Mouse (Mus musculus) megakaryocyte progenitor cell, adult 5-6 weeks (primary cell): Measurements from ENCODE around the gene Gm10717. TPM values are rescaled to one million over a fixed set of nuclear protein-coding genes. Genes with fewer than 3 reads are reported as not detected.
A peak's percentile ranks its signal among the peaks of the same experiment; 100 is the strongest.
"Not testable (repeated sequence)": the region's sequence is repeated elsewhere in the genome, so short reads cannot be mapped to it uniquely, and the experiment has no call there.

Source experiments
- ATAC-seq: replicated peaks from 2 replicates; pipeline ENCODE4 v1.8.0; 2016; ENCODE audit warnings: mild to moderate bottlenecking, moderate TSS enrichment, inconsistent platforms; ENCODE audit not compliant: poor library complexity
- total RNA-seq, 2 experiments: library from RNA; stranded (forward) in 1 of 2; stranded (reverse) in 1 of 2; fragments of 157-497, 149-512 nt in 1 of 2; fragments of 200-1000 nt in 1 of 2; gene quantifications; 2 replicates each; pipeline versions ENCODE4 v1.2.3 to v1.2.4; 2015 to 2017

Gene Gm10717
- total RNA-seq (2015) (not detected in 2 replicates), total RNA-seq (2017) (0.51 TPM in 1 of 2 replicates, not detected in the other)

DNA sequence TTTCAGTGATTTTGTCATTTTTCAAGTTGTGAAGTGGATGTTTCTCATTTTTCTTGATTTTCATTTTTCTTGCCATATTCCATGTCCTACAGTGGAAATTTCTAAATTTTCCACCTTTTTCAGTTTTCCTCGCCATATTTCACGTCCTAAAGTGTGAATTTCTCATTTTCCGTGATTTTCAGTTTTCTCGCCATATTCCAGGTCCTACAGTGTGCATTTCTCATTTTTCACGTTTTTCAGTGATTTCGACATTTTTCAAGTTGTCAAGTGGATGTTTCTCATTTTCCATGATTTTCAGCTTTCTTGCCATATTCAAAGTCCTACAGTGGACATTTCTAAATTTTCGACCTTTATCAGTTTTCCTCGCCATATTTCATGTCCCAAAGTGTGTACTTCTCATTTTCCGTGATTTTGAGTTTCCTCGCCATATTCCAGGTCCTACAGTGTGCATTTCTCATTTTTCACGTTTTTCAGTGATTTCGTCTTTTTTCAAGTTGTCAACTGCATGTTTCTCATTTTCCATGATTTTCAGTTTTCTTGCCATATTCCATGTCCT is at the start of gene Gm10717:
Gene Gm10717 (plus strand): TSS at position 506 of the 556 bp plus-strand sequence.
- not testable (repeated sequence) for ATAC-seq

DNA sequence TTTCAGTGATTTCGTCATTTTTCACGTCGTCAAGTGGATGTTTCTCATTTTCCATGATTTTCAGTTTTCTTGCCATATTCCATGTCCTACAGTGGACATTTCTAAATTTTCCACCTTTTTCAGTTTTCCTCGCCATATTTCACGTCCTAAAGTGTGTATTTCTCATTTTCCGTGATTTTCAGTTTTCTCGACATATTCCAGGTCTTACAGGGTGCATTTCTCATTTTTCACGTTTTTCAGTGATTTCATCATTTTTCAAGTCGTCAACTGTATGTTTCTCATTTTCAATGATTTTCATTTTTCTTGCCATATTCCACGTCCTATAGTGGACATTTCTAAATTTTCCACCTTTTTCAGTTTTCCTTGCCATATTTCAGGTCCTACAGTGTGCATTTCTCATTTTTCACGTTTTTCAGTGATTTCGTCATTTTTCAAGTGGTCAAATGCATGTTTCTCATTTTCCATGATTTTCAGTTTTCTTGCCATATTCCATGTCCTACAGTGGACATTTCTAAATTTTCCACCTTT is 24.7 kb upstream of the Gm10717 start, which contains the start of gene Gm10722:
Gene Gm10722 (plus strand): TSS at position 478 of the 528 bp plus-strand sequence.
- ATAC-seq: not testable (repeated sequence)

DNA sequence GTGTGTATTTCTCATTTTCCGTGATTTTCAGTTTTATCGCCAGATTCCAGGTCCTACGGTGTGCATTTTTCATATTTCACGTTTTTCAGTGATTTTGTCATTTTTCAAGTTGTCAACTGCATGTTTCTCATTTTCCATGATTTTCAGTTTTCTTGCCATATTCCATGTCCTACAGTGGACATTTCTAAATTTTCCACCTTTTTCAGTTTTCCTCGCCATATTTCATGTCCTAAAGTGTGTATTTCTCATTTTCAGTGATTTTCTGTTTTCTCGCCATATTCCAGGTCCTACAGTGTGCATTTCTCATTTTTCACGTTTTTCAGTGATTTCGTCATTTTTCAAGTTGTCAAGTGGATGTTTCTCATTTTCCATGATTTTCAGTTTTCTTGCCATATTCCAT is 24.2 kb upstream of the Gm10717 start:
- not testable (repeated sequence) for ATAC-seq

DNA sequence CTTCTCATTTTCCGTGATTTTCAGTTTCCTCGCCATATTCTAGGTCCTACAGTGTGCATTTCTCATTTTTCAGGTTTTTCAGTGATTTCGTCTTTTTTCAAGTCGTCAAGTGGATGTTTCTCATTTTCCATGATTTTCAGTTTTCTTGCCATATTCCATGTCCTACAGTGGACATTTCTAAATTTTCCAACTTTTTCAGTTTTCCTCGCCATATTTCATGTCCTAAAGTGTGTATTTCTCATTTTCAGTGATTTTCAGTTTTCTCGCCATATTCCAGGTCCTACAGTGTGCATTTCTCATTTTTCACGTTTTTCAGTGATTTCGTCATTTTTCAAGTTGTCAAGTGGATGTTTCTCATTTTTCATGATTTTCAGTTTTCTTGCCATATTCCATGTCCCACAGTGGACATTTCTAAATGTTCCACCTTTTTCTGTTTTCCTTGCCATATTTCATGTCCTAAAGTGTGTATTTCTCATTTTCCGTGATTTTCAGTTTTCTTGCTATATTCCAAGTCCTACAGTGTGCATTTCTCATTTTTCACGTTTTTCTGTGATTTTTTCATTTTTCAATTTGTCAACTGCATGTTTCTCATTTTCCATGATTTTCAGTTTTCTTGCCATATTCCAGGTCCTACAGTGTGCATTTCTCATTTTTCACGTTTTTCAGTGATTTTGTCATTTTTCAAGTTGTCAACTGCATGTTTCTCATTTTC is 23.1 kb upstream of the Gm10717 start:
- peak; percentile 37; the same call in 1 of the 2 replicates for ATAC-seq

DNA sequence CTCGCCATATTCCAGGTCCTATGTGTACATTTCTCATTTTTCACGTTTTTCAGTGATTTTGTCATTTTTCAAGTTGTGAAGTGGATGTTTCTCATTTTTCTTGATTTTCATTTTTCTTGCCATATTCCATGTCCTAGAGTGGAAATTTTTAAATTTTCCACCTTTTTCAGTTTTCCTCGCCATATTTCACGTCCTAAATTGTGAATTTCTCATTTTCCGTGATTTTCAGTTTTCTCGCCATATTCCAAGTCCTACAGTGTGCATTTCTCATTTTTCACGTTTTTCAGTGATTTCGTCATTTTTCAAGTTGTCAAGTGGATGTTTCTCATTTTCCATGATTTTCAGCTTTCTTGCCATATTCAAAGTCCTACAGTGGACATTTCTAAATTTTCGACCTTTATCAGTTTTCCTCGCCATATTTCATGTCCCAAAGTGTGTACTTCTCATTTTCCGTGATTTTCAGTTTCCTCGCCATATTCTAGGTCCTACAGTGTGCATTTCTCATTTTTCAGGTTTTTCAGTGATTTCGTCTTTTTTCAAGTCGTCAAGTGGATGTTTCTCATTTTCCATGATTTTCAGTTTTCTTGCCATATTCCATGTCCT is 22.3 kb upstream of the Gm10717 start, which contains the start of gene Gm11168:
Gene Gm11168 (plus strand): TSS at position 553 of the 603 bp plus-strand sequence.
- ATAC-seq: not testable (repeated sequence)

DNA sequence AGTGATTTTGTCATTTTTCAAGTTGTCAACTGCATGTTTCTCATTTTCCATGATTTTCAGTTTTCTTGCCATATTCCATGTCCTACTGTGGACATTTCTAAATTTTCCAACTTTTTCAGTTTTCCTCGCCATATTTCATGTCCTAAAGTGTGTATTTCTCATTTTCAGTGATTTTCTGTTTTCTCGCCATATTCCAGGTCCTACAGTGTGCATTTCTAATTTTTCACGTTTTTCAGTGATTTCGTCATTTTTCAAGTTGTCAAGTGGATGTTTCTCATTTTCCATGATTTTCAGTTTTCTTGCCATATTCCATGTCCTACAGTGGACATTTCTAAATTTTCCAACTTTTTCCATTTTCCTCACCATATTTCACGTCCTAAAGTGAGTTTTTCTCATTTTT is 19.0 kb upstream of the Gm10717 start:
- ATAC-seq: peak; percentile 35

DNA sequence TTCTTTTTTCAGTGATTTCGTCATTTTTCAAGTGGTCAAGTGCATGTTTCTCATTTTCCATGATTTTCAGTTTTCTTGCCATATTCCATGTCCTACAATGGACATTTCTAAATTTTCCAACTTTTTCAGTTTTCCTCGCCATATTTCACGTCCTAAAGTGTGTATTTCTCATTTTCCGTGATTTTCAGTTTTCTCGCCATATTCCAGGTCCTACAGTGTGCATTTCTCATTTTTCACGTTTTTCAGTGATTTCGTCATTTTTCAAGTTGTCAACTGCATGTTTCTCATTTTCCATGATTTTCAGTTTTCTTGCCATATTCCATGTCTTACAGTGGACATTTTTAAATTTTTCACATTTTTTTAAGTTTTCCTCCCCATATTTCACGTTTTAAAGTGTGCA is 18.6 kb upstream of the Gm10717 start:
- ATAC-seq: not testable (repeated sequence)

DNA sequence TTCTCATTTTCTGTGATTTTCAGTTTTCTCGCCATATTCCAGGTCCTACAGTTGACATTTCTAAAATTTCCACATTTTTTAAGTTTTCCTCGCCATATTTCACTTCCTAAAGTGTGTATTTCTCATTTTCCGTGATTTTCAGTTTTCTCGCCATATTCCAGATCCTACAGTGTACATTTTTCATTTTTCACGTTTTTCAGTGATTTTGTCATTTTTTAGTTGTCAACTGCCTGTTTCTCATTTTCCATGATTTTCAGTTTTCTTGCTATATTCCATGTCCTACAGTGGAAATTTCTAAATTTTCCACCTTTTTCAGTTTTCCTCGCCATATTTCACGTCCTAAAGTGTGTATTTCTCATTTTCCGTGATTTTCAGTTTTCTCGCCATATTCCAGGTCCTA is 17.9 kb upstream of the Gm10717 start:
- ATAC-seq: 0 out of 2 replicates have a peak, but pooled peaks have one; percentile 16

DNA sequence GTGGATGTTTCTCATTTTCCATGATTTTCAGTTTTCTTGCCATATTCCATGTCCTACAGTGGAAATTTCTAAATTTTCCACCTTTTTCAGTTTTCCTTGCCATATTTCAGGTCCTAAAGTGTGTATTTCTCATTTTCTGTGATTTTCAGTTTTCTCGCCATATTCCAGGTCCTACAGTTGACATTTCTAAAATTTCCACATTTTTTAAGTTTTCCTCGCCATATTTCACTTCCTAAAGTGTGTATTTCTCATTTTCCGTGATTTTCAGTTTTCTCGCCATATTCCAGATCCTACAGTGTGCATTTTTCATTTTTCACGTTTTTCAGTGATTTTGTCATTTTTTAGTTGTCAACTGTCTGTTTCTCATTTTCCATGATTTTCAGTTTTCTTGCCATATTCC is 15.9 kb upstream of the Gm10717 start:
- peak; percentile 27 for ATAC-seq

DNA sequence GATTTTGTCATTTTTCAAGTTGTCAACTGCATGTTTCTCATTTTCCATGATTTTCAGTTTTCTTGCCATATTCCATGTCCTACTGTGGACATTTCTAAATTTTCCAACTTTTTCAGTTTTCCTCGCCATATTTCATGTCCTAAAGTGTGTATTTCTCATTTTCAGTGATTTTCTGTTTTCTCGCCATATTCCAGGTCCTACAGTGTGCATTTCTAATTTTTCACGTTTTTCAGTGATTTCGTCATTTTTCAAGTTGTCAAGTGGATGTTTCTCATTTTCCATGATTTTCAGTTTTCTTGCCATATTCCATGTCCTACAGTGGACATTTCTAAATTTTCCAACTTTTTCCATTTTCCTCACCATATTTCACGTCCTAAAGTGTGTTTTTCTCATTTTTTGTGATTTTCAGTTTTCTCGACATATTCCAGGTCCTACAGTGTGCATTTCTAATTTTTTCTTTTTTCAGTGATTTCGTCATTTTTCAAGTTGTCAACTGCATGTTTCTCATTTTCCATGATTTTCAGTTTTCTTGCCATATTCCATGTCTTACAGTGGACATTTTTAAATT is 13.1 kb upstream of the Gm10717 start:
- peak; percentile 42 for ATAC-seq

DNA sequence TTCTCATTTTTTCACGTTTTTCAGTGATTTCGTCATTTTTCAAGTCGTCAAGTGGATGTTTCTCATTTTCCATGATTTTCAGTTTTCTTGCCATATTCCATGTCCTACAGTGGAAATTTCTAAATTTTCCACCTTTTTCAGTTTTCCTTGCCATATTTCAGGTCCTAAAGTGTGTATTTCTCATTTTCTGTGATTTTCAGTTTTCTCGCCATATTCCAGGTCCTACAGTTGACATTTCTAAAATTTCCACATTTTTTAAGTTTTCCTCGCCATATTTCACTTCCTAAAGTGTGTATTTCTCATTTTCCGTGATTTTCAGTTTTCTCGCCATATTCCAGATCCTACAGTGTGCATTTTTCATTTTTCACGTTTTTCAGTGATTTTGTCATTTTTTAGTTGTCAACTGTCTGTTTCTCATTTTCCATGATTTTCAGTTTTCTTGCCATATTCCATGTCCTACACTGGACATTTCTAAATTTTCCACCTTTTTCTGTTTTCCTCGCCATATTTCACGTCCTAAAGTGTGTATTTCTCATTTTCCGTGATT is 12.4 kb upstream of the Gm10717 start, which contains the start of gene Gm10721:
Gene Gm10721 (plus strand): TSS at position 408 of the 547 bp plus-strand sequence.
- ATAC-seq: peak; percentile 36

DNA sequence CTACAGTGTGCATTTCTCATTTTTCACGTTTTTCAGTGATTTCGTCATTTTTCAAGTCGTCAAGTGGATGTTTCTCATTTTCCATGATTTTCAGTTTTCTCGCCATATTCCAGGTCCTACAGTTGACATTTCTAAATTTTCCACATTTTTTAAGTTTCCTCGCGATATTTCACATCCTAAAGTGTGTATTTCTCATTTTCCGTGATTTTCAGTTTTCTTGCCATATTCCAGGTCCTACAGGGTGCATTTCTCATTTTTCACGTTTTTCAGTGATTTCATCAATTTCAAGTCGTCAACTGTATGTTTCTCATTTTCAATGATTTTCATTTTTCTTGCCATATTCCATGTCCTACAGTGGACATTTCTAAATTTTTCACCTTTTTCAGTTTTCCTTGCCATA is 9.9 kb upstream of the Gm10717 start, which contains the start of gene Gm10720:
Gene Gm10720 (plus strand): TSS at position 301 of the 400 bp plus-strand sequence.
- not testable (repeated sequence) for ATAC-seq

DNA sequence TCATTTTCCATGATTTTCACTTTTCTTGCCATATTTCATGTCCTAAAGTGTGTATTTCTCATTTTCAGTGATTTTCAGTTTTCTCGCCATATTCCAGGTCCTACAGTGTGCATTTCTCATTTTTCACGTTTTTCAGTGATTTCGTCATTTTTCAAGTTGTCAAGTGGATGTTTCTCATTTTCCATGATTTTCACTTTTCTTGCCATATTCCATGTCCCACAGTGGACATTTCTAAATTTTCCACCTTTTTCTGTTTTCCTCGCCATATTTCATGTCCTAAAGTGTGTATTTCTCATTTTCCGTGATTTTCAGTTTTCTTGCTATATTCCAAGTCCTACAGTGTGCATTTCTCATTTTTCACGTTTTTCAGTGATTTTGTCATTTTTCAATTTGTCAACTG is 9.3 kb upstream of the Gm10717 start:
- not testable (repeated sequence) for ATAC-seq

DNA sequence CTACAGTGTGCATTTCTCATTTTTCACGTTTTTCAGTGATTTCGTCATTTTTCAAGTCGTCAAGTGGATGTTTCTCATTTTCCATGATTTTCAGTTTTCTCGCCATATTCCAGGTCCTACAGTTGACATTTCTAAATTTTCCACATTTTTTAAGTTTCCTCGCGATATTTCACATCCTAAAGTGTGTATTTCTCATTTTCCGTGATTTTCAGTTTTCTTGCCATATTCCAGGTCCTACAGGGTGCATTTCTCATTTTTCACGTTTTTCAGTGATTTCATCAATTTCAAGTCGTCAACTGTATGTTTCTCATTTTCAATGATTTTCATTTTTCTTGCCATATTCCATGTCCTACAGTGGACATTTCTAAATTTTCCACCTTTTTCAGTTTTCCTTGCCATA is 8.1 kb upstream of the Gm10717 start, which contains the start of gene Gm10719:
Gene Gm10719 (plus strand): TSS at position 301 of the 400 bp plus-strand sequence.
- ATAC-seq: not testable (repeated sequence)

DNA sequence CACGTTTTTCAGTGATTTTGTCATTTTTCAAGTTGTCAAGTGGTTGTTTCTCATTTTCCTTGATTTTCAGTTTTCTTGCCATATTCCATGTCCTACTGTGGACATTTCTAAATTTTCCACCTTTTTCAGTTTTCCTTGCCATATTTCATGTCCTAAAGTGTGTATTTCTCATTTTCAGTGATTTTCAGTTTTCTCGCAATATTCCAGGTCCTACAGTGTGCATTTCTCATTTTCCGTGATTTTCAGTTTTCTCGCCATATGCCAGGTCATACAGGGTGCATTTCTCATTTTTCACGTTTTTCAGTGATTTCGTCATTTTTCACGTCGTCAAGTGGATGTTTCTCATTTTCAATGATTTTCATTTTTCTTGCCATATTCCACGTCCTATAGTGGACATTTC is 6.3 kb upstream of the Gm10717 start:
- ATAC-seq: not testable (repeated sequence)

DNA sequence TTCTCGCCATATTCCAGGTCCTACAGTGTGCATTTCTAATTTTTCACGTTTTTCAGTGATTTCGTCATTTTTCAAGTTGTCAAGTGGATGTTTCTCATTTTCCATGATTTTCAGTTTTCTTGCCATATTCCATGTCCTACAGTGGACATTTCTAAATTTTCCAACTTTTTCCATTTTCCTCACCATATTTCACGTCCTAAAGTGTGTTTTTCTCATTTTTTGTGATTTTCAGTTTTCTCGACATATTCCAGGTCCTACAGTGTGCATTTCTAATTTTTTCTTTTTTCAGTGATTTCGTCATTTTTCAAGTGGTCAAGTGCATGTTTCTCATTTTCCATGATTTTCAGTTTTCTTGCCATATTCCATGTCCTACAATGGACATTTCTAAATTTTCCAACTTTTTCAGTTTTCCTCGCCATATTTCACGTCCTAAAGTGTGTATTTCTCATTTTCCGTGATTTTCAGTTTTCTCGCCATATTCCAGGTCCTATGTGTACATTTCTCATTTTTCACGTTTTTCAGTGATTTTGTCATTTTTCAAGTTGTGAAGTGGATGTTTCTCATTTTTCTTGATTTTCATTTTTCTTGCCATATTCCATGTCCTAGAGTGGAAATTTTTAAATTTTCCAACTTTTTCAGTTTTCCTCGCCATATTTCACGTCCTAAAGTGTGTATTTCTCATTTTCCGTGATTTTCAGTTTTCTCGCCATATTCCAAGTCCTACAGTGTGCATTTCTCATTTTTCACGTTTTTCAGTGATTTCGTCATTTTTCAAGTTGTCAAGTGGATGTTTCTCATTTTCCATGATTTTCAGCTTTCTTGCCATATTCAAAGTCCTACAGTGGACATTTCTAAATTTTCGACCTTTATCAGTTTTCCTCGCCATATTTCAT is 5.1 kb upstream of the Gm10717 start:
- ATAC-seq: peak; percentile 38

DNA sequence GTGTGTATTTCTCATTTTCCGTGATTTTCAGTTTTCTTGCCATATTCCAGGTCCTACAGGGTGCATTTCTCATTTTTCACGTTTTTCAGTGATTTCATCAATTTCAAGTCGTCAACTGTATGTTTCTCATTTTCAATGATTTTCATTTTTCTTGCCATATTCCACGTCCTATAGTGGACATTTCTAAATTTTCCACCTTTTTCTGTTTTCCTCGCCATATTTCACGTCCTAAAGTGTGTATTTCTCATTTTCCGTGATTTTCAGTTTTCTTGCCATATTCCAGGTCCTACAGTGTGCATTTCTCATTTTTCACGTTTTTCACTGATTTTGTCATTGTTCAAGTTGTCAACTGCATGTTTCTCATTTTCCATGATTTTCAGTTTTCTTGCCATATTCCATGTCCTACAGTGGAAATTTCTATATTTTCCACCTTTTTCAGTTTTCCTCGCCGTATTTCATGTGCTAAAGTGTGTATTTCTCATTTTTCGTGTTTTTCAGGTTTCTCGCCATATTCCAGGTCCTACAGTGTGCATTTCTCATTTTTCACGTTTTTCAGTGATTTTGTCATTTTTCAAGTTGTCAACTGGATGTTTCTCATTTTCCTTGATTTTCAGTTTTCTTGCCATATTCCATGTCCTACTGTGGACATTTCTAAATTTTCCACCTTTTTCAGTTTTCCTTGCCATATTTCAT is 2.8 kb upstream of the Gm10717 start:
- ATAC-seq: not testable (repeated sequence)

DNA sequence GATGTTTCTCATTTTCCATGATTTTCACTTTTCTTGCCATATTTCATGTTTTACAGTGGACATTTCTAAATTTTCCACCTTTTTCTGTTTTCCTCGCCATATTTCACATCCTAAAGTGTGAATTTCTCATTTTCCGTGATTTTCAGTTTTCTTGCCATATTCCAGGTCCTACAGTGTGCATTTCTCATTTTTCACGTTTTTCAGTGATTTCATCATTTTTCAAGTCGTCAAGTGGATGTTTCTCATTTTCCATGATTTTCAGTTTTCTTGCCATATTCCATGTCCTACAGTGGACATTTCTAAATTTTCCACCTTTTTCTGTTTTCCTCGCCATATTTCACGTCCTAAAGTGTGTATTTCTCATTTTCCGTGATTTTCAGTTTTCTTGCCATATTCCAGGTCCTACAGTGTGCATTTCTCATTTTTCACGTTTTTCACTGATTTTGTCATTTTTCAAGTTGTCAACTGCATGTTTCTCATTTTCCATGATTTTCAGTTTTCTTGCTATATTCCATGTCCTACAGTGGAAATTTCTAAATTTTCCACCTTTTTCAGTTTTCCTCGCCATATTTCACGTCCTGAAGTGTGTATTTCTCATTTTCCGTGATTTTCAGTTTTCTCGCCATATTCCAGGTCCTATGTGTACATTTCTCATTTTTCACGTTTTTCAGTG is 1.8 kb upstream of the Gm10717 start, which contains the start of gene Gm10718:
Gene Gm10718 (plus strand): TSS at position 236 of the 673 bp plus-strand sequence.
- not testable (repeated sequence) for ATAC-seq
